Mouse (Mus musculus) cerebellum, adult 18-20 months (tissue): Measurements from ENCODE around the gene Id1.

Experiments
- DNase-seq, 2 experiments: peaks; one replicate each; pipeline ENCODE4 v3.0.0; 2021

Gene Id1

DNA sequence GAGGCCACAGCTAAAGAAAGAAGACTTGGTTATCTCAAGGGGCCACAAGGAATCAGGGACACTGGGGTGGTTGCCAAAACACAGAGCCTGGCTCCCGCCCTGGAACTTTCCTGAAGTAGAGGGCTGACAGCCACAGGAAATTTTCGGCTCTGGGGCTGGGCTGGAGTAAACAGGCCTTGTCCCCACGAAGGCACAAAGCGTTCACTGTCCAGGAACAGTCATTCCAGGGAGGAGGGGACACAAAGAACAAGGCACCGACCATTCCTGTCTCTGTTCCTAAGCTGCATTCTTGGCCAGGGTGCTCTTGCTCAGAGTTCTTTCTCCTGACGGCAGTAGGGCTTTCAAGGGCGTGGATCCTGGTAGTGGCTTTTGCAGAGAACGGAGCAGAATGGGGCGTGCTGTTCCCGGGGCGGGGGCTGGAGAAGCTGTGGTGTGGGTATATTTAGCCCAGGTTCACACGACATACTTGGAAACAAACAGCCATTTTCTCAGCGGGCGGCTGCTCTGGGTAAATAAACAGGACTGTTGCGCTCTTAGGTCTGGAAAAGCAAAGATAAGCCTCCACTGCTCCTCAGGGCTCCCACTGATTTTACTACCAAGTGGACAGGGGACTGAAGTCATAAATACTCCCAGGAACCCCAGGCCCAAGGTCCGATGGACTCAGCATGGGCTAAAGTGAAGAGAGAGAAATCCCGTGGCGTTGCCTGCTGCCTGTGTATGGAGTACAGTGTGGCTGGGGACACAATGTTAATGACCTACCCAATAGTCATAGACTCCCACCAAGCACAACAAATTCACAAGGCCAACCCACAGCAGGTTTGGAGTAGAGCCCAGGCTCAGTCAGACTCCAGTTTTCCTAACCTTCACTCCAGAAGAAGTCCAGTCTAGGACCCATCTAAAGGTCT lies 49.6 kb downstream of the Id1 start:
- DNase-seq = peak; percentile 87
